Mouse (Mus musculus) midbrain, embryonic 14.5 days (tissue): ENCODE results near the gene Prps1. TPM values are rescaled to one million over a fixed set of nuclear protein-coding genes. Genes with fewer than 3 reads are reported as not detected.
A peak's percentile ranks its signal among the peaks of the same experiment; 100 is the strongest.

Experiments used
- ATAC-seq: fragments of 200-750 bp; cut with Nextera tagmentation; 2 replicates; pipeline ENCODE4 v1.8.0; 2017; ENCODE audit warnings: moderate number of reproducible peaks, moderate library complexity; ENCODE audit not compliant: low FRiP score, low TSS enrichment
- DNase-seq: peaks from one replicate; pipeline ENCODE4 v3.0.0-alpha.2; 2015
- H3K27ac ChIP-seq: fragments of 300-500 bp; sonication (generic); replicated peaks from 2 replicates; pipeline ENCODE4 v1.5.1; 2014; ENCODE audit warnings: mild to moderate bottlenecking, low read depth, low read length, moderate library complexity
- H3K27me3 ChIP-seq: fragments of 300-500 bp; sonication (generic); 2 replicates; pipeline ENCODE4 v1.6.1; 2014; ENCODE audit warnings: low read length, control low read depth, mixed read lengths; ENCODE audit not compliant: control insufficient read depth, insufficient read depth
- H3K36me3 ChIP-seq: fragments of 300-500 bp; sonication (generic); 2 replicates; pipeline ENCODE4 v1.6.1; 2014; ENCODE audit warnings: low read length, control low read depth; ENCODE audit not compliant: control insufficient read depth, insufficient read depth
- H3K4me1 ChIP-seq: fragments of 300-500 bp; sonication (generic); 2 replicates; pipeline ENCODE4 v1.6.1; 2014; ENCODE audit warnings: mild to moderate bottlenecking, antibody characterized with exemption, low read length, control low read depth; ENCODE audit not compliant: control insufficient read depth, insufficient read depth
- H3K4me2 ChIP-seq: fragments of 300-500 bp; sonication (generic); 2 replicates; pipeline ENCODE4 v1.6.1; 2014; ENCODE audit warnings: mild to moderate bottlenecking, low read length, moderate library complexity
- H3K4me3 ChIP-seq: fragments of 300-500 bp; sonication (generic); replicated peaks from 2 replicates; pipeline ENCODE4 v1.5.1; 2014; ENCODE audit warnings: low read depth, low read length
- H3K9ac ChIP-seq: fragments of 300-500 bp; sonication (generic); replicated peaks from 2 replicates; pipeline ENCODE4 v1.6.1; 2014; ENCODE audit warnings: mild to moderate bottlenecking, low read length, moderate library complexity
- H3K9me3 ChIP-seq: fragments of 300-500 bp; sonication (generic); 2 replicates; pipeline ENCODE4 v1.6.1; 2016; ENCODE audit warnings: low read length, control low read depth, mixed read lengths; ENCODE audit not compliant: control insufficient read depth
- WGBS: fragments of 180-500 bp; shearing (Covaris S2); extraction: QIAGEN DNeasy Blood & Tissue Kit; methylation state at CpG from one replicate; pipeline ENCODE4 v1.1.7; 2014; 5-methylcytosine and 5-hydroxymethylcytosine counted together
- polyA plus RNA-seq: library from polyadenylated mRNA; unstranded; fragments of >200 nt; fragmentation: Nextera tagmentation; extraction: Ambion mirVana; gene quantifications from 2 replicates; pipeline ENCODE4 v1.2.1, GENCODE M21; 2014

Gene Prps1
- polyA plus RNA-seq, 1 experiment from 2014 or later, result 85.8 TPM

GRCm38 (mm10) chrX:140437906-140438305 lies 18.5 kb upstream of the Prps1 start:
- H3K4me2 ChIP-seq, result no peak overlapping the region
- no peaks in the 10 kb centered on the region for H3K9me3 ChIP-seq
- no peak for DNase-seq
- no peaks in the 10 kb centered on the region for H3K27me3 ChIP-seq
- no peak overlapping the region for H3K4me3 ChIP-seq
- no peak for ATAC-seq
- H3K4me1 ChIP-seq, result no peaks in the 10 kb centered on the region
- no peaks in the 10 kb centered on the region for H3K36me3 ChIP-seq
- no peak overlapping the region for H3K27ac ChIP-seq
- H3K9ac ChIP-seq, result no peak overlapping the region

DNA sequence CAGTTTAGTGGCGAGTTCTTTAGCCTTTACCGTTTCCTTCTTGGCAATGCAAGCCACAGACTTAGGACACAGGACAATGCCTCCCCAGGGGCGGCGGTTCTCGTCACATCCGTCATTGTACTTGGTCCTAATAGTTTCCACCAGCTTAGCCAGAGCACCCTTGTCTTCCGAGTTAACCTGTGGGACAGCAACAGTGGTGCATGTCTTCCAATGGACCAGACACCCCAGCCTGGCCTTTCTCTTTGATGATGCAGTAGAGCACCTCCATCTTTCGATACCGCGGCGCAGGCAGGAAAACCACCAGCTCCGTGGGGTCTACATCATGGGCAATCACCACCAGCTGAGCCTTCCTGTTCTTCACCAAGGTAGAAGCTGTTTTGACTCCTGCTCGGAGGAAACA lies 10.9 kb upstream of the Prps1 start:
- Histone ChIP-seq H3K4me1 (no peaks in the 10 kb centered on the region), H3K4me3 (no peak overlapping the region), H3K27me3 (no peaks in the 10 kb centered on the region), H3K4me2 (no peak overlapping the region), H3K9me3 (no peaks in the 10 kb centered on the region), H3K36me3 (no peaks in the 10 kb centered on the region), H3K27ac (no peak overlapping the region), H3K9ac (no peak overlapping the region)
- DNase-seq (no peak), ATAC-seq (no peak)
- 76% methylated on average over 13 of the region's 13 CpGs for WGBS

DNA sequence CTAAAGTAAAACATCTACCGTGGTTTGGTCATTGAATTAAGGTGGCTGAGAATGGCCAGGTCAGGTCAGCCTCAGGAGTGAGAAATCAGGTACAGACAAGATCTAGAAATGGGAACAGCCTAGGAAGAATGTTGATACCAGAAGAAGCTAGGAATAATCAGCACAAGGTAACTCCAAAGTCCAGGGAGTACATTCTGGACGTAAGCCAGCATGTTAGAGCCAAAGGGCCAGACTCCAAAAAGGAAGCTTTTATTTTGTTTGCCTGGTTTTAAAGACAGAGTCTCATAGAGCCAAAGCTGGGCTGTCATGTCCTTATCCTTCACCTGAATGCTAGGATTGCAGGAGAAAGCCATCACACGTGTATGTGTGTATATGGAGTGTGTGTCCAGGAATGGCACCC lies 6.3 kb upstream of the Prps1 start:
- Histone ChIP-seq H3K4me1 (no peaks in the 10 kb centered on the region), H3K36me3 (no peaks in the 10 kb centered on the region), H3K9ac (no peak overlapping the region), H3K4me3 (no peak overlapping the region), H3K27me3 (no peaks in the 10 kb centered on the region), H3K9me3 (no peaks in the 10 kb centered on the region), H3K4me2 (no peak overlapping the region), H3K27ac (no peak overlapping the region)
- ATAC-seq (no peak), DNase-seq (no peak)
- WGBS, result 87% methylated on average over 3 of the region's 3 CpGs

- Histone ChIP-seq H3K4me1 (no peaks in the 10 kb centered on the region), H3K9ac (peak overlapping the region; percentile 58), H3K27me3 (no peaks in the 10 kb centered on the region), H3K4me2 (peak overlapping the region; percentile 58), H3K27ac (0 out of 2 replicates have a peak overlapping the region, but pooled peaks have one; percentile 32), H3K4me3 (peak overlapping the region; percentile 53), H3K9me3 (no peaks in the 10 kb centered on the region), H3K36me3 (no peaks in the 10 kb centered on the region)
- DNase-seq, result peak; percentile 55
- ATAC-seq, result peak; percentile 61
- WGBS, result 19% methylated on average over 39 of the region's 39 CpGs
Measured at GRCm38 (mm10) chrX:140456751-140457491, 508 bp downstream of the Prps1 start.

GRCm38 (mm10) chrX:140457502-140457901 lies 1.1 kb downstream of the Prps1 start:
- Histone ChIP-seq H3K36me3 (no peaks in the 10 kb centered on the region), H3K27ac (no peak overlapping the region), H3K27me3 (no peaks in the 10 kb centered on the region), H3K4me3 (peak overlapping the region; percentile 53), H3K4me2 (peak overlapping the region; percentile 58), H3K9ac (peak overlapping the region; percentile 58), H3K4me1 (no peaks in the 10 kb centered on the region), H3K9me3 (no peaks in the 10 kb centered on the region)
- no peak for ATAC-seq
- DNase-seq, result peak; percentile 45
- 17% methylated on average over 12 of the region's 12 CpGs for WGBS

DNA sequence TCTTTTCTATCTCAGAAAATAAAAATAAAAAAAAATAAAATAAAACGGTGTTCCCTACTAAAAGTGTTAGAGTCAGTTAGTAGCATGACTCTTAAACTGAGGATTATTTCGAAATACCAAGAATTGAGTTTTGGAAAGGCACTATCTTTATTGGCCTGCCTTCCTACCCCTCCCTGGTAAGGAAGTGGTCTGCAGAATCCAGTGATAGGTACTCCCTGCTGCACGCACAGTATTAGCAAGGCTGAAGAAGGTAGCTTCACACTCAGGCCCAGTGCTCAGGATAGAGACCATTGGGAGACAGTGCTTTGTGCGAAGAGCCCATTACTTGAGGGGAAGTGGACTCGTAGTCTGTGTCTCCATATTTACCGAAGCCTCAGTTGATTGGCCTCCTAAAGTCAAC lies 21.8 kb downstream of the Prps1 start:
- no peaks in the 10 kb centered on the region for H3K27me3 ChIP-seq
- H3K27ac ChIP-seq, result no peak overlapping the region
- H3K36me3 ChIP-seq, result 0 out of 2 replicates have a peak, but pooled peaks cover 3% of the 10 kb centered on the region
- no peaks in the 10 kb centered on the region for H3K4me1 ChIP-seq
- no peaks in the 10 kb centered on the region for H3K9me3 ChIP-seq
- WGBS, result 90% methylated on average over 6 of the region's 6 CpGs
- H3K4me2 ChIP-seq, result no peak overlapping the region
- no peak overlapping the region for H3K9ac ChIP-seq
- no peak overlapping the region for H3K4me3 ChIP-seq
- ATAC-seq (no peak), DNase-seq (no peak)

- WGBS, result 53% methylated on average over 5 of the region's 5 CpGs
- no peaks in the 10 kb centered on the region for H3K9me3 ChIP-seq
- no peaks in the 10 kb centered on the region for H3K4me1 ChIP-seq
- no peak overlapping the region for H3K4me2 ChIP-seq
- H3K36me3 ChIP-seq, result 0 out of 2 replicates have a peak, but pooled peaks cover 3% of the 10 kb centered on the region
- no peaks in the 10 kb centered on the region for H3K27me3 ChIP-seq
- H3K9ac ChIP-seq, result no peak overlapping the region
- no peak overlapping the region for H3K4me3 ChIP-seq
- DNase-seq (peak; percentile 30), ATAC-seq (no peak)
- no peak overlapping the region for H3K27ac ChIP-seq
Measured at GRCm38 (mm10) chrX:140479171-140479570, 22.8 kb downstream of the Prps1 start.

- Histone ChIP-seq H3K4me3 (no peak overlapping the region), H3K9me3 (no peaks in the 10 kb centered on the region), H3K4me1 (no peaks in the 10 kb centered on the region), H3K27me3 (no peaks in the 10 kb centered on the region; the same call in 1 of the 2 replicates), H3K9ac (no peak overlapping the region), H3K4me2 (no peak overlapping the region), H3K36me3 (no peaks in the 10 kb centered on the region), H3K27ac (no peak overlapping the region)
- ATAC-seq, result no peak
- 89% methylated on average over 1 of the region's 1 CpGs for WGBS
- DNase-seq, result no peak
Measured at GRCm38 (mm10) chrX:140489174-140489573, 32.8 kb downstream of the Prps1 start.

DNA sequence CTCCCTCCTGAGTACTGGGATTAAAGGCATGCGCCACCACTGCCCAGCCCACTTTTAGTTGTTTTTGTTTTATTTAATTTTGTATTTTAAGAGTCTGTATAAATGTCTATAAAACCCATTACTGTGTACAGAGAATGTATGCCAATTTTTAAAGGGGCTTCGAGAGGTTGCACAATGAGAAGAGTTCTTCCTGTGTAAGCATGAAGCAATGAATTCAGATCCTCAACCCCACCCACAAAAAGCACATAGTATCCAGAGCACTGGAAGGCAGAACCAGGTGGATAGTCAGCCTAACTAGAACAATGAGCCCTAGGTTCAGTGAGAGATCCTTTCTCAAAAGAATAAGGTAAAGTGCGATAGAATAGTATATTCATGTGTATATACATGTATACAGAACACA lies 33.8 kb downstream of the Prps1 start:
- WGBS, result 87% methylated on average over 3 of the region's 3 CpGs
- no peak for ATAC-seq
- H3K4me1 ChIP-seq, result no peaks in the 10 kb centered on the region
- H3K9me3 ChIP-seq, result no peaks in the 10 kb centered on the region
- H3K36me3 ChIP-seq, result no peaks in the 10 kb centered on the region
- no peaks in the 10 kb centered on the region; the same call in 1 of the 2 replicates for H3K27me3 ChIP-seq
- H3K9ac ChIP-seq, result no peak overlapping the region
- no peak overlapping the region for H3K4me2 ChIP-seq
- DNase-seq, result no peak
- no peak overlapping the region for H3K4me3 ChIP-seq
- H3K27ac ChIP-seq, result no peak overlapping the region
